Mouse (Mus musculus) bone marrow macrophage, adult 2 months (primary cell): ENCODE results near the gene Ttll13.

Experiments used
- CTCF ChIP-seq: IDR thresholded peaks from 2 replicates; pipeline ENCODE4 v1.5.1; 2012; ENCODE audit warnings: low read depth, mild to moderate bottlenecking, low read length, moderate library complexity
- POLR2A ChIP-seq: IDR thresholded peaks from 2 replicates; pipeline ENCODE4 v1.6.1; 2012; ENCODE audit warnings: mild to moderate bottlenecking, low read depth, low read length, borderline replicate concordance

DNA sequence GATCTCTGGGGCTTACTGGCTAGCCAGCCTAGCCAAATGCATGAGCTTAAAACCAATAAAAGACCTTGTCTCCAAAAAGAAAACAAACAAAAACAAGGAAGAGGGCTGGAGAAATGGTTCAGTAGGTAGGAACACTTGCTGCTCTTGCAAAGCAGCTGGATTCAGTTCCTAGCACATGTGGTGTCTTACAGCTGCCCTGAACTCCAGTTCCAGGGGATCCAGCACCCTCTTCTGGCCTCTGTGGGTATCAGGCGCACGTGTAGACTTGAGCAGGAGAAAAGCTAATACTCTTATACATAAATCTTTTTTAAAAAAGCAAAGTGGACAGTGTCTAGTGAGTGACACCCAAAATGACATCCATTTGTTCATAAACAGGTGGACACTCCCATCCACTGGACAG is 55.3 kb downstream of the Ttll13 start:
- TF ChIP-seq CTCF (no peak), POLR2A (no peak)
